7 mouse cellular contexts compared by ENCODE assay signal in the genomic region with DNA sequence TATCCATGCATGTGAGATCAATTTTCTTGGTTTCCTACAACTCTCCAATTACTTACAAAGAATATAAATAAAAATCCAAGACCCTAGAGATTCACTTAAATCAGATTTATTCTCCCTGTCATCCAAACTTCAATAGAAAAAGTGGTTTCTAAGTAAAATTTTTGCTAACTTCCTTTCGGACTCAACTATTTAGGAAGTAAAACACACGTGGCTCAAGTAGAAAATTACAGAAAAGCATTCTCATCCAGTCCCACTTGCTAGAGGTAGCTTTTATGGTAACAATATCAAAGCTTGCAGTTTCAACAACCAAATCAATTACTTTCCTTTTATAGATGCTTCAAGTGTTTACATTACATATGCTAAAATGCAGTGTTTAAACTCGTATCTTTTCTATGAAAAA. TPM values are rescaled to one million over a fixed set of nuclear protein-coding genes. Genes with fewer than 3 reads are reported as not detected.
DNase-seq lines count a peak whose midpoint lies in the region; ATAC-seq lines count a peak whose summit lies in the region.

No protein-coding gene starts in this region.

- no peaks in the 10 kb centered on the region for H3K27me3 ChIP-seq in lung, embryonic 16.5 days (ENCODE audit: control insufficient read depth, insufficient read depth, low read depth, low read length)
- no peaks in the 10 kb centered on the region for H3K27me3 ChIP-seq in forebrain, embryonic 14.5 days (replicated peaks; ENCODE audit: control insufficient read depth, insufficient read depth, low read length)
- H3K27me3 ChIP-seq in limb, embryonic 15.5 days: no peaks in the 10 kb centered on the region
- no peaks in the 10 kb centered on the region for H3K27me3 ChIP-seq in stomach, embryonic 16.5 days (ENCODE audit: control insufficient read depth, insufficient read depth, low read length)

- WGBS in lung, embryonic 16.5 days: 4% methylated on average over 3 of the region's 3 CpGs
- WGBS in forebrain, embryonic 14.5 days: 35% methylated on average over 3 of the region's 3 CpGs
- WGBS in limb, embryonic 15.5 days: 14% methylated on average over 3 of the region's 3 CpGs
- 7% methylated on average over 3 of the region's 3 CpGs for WGBS in stomach, embryonic 16.5 days

- H3K27ac ChIP-seq in lung, embryonic 16.5 days (ENCODE audit: low read length): no peak overlapping the region
- no peak overlapping the region for H3K27ac ChIP-seq in forebrain, embryonic 14.5 days (ENCODE audit: low read depth, low read length)
- no peak overlapping the region for H3K27ac ChIP-seq in limb, embryonic 15.5 days
- no peak overlapping the region for H3K27ac ChIP-seq in stomach, embryonic 16.5 days (ENCODE audit: low read length)

- no peaks in the 10 kb centered on the region for H3K9me3 ChIP-seq in lung, embryonic 16.5 days (ENCODE audit: control insufficient read depth, low read length)
- no peaks in the 10 kb centered on the region for H3K9me3 ChIP-seq in forebrain, embryonic 14.5 days (replicated peaks; ENCODE audit: control insufficient read depth, low read length)
- no peaks in the 10 kb centered on the region for H3K9me3 ChIP-seq in limb, embryonic 15.5 days
- no peaks in the 10 kb centered on the region for H3K9me3 ChIP-seq in stomach, embryonic 16.5 days (replicated peaks; ENCODE audit: control insufficient read depth, low read length)

- ATAC-seq in lung, embryonic 16.5 days (ENCODE audit: low read depth): no peak
- ATAC-seq in forebrain, embryonic 14.5 days: no peak
- no peak for ATAC-seq in limb, embryonic 15.5 days (ENCODE audit: insufficient number of reproducible peaks, low FRiP score, low TSS enrichment, low read depth)
- no peak for ATAC-seq in stomach, embryonic 16.5 days (ENCODE audit: insufficient read depth, low FRiP score)

- peak overlapping the region; percentile 72 for H3K4me2 ChIP-seq in lung, embryonic 16.5 days (ENCODE audit: low read depth, low read length)
- H3K4me2 ChIP-seq in forebrain, embryonic 14.5 days (ENCODE audit: low read length): peak overlapping the region; percentile 69
- peak overlapping the region; percentile 62 for H3K4me2 ChIP-seq in limb, embryonic 15.5 days
- H3K4me2 ChIP-seq in stomach, embryonic 16.5 days (ENCODE audit: low read depth, low read length): peak overlapping the region; percentile 73

- 0 out of 2 replicates have a peak overlapping the region, but pooled peaks have one; percentile 20 for H3K9ac ChIP-seq in lung, embryonic 16.5 days (ENCODE audit: low read length)
- peak overlapping the region; percentile 93; the same call in 1 of the 2 replicates for H3K9ac ChIP-seq in forebrain, embryonic 14.5 days (ENCODE audit: low read length)
- no peak overlapping the region for H3K9ac ChIP-seq in limb, embryonic 15.5 days
- no peak overlapping the region for H3K9ac ChIP-seq in stomach, embryonic 16.5 days (ENCODE audit: low read length)

- H3K36me3 ChIP-seq in lung, embryonic 16.5 days (ENCODE audit: control insufficient read depth, insufficient read depth, low read length): peaks cover 7% of the 10 kb centered on the region
- peaks cover 15% of the 10 kb centered on the region for H3K36me3 ChIP-seq in forebrain, embryonic 14.5 days (ENCODE audit: control insufficient read depth, insufficient read depth, low read length)
- peaks cover 12% of the 10 kb centered on the region for H3K36me3 ChIP-seq in limb, embryonic 15.5 days
- 0 out of 2 replicates have a peak, but pooled peaks cover 2% of the 10 kb centered on the region for H3K36me3 ChIP-seq in stomach, embryonic 16.5 days (ENCODE audit: control insufficient read depth, insufficient read depth, low read length)

- H3K4me1 ChIP-seq in lung, embryonic 16.5 days (replicated peaks; ENCODE audit: control insufficient read depth, insufficient read depth, low read length): peaks cover 10% of the 10 kb centered on the region
- peaks cover 20% of the 10 kb centered on the region for H3K4me1 ChIP-seq in forebrain, embryonic 14.5 days (ENCODE audit: control insufficient read depth, insufficient read depth, low read length)
- H3K4me1 ChIP-seq in limb, embryonic 15.5 days: peaks cover 6% of the 10 kb centered on the region
- peaks cover 9% of the 10 kb centered on the region for H3K4me1 ChIP-seq in stomach, embryonic 16.5 days (ENCODE audit: control insufficient read depth, insufficient read depth, low read length)

- peak overlapping the region; percentile 99 for H3K4me3 ChIP-seq in lung, embryonic 16.5 days (ENCODE audit: low read length)
- H3K4me3 ChIP-seq in forebrain, embryonic 14.5 days (ENCODE audit: low read depth, low read length): peak overlapping the region; percentile 98
- peak overlapping the region; percentile 95 for H3K4me3 ChIP-seq in limb, embryonic 15.5 days
- H3K4me3 ChIP-seq in stomach, embryonic 16.5 days (replicated peaks; ENCODE audit: low read length): peak overlapping the region; percentile 100

- no peak for DNase-seq in lung, postnatal 25 days (ENCODE audit: low spot score)
- DNase-seq in forebrain, embryonic 14.5 days (ENCODE audit: low spot score): no peak
- no peak for DNase-seq in urinary bladder, adult 18-20 months (ENCODE audit: low spot score in 2 of 2)
- DNase-seq in ovary, adult 18-20 months (ENCODE audit: low spot score): no peak

RNA-seq across cellular contexts. Expression of gene Lsmem1, which starts 21.6 kb away (rescaled TPM):
- polyA plus RNA-seq in lung, embryonic 16.5 days (2015; fragmentation: Nextera tagmentation; extraction: Ambion mirVana): 0.65 and 0.88 TPM in 2 replicates
- polyA plus RNA-seq in forebrain, embryonic 14.5 days (2014; fragmentation: Nextera tagmentation; extraction: Ambion mirVana): not detected in 2 replicates
- polyA plus RNA-seq in limb, embryonic 15.5 days (2015; fragmentation: Nextera tagmentation; extraction: Ambion mirVana): 1.2 and 3.9 TPM in 2 replicates
- 0.68 TPM in 1 of 2 replicates, not detected in the other for polyA plus RNA-seq in stomach, embryonic 16.5 days (2015; fragmentation: Nextera tagmentation; extraction: Ambion mirVana)

RNA-seq across cellular contexts. Expression of gene Ifrd1, which starts 27.4 kb away (rescaled TPM):
- polyA plus RNA-seq in lung, embryonic 16.5 days (2015; fragmentation: Nextera tagmentation; extraction: Ambion mirVana): 112 and 117 TPM in 2 replicates
- polyA plus RNA-seq in forebrain, embryonic 14.5 days (2014; fragmentation: Nextera tagmentation; extraction: Ambion mirVana): 188 and 206 TPM in 2 replicates
- polyA plus RNA-seq in limb, embryonic 15.5 days (2015; fragmentation: Nextera tagmentation; extraction: Ambion mirVana): 98.2 and 105 TPM in 2 replicates
- polyA plus RNA-seq in stomach, embryonic 16.5 days (2015; fragmentation: Nextera tagmentation; extraction: Ambion mirVana): 80.1 and 92.3 TPM in 2 replicates

Comparison
In these comparisons a context has a peak if more than half of its experiments do, and no peak if none do; other contexts are left out.
1. H3K9ac ChIP-seq: peak in lung, embryonic 16.5 days (single experiment) and forebrain, embryonic 14.5 days (single experiment); none in limb, embryonic 15.5 days (single experiment) and stomach, embryonic 16.5 days (single experiment).
2. Peak in every context shown above with its lines, with median percentiles within 50 percentile points of each other: H3K4me2 ChIP-seq and H3K4me3 ChIP-seq.